ENCODE assay signal across 8 mouse cellular contexts in genomic region chr7:98119179-98119960, GRCm38 (mm10). TPM values are rescaled to one million over a fixed set of nuclear protein-coding genes. Genes with fewer than 3 reads are reported as not detected.
DNase-seq lines count a peak whose midpoint lies in the region; ATAC-seq and TF ChIP-seq lines count a peak whose summit lies in the region.

TSS of gene Myo7a (minus strand) at chr7:98119524.

- no peaks in the 10 kb centered on the region for H3K36me3 ChIP-seq in heart, embryonic 11.5 days (ENCODE audit: control insufficient read depth, insufficient read depth, low read length)
- H3K36me3 ChIP-seq in kidney, postnatal 0 days (ENCODE audit: insufficient read depth, low read length) = 0 out of 2 replicates have a peak, but pooled peaks cover 4% of the 10 kb centered on the region
- no peaks in the 10 kb centered on the region for H3K36me3 ChIP-seq in macrophage (ENCODE audit: inconsistent target)

- no peak for TF ChIP-seq CTCF in kidney, postnatal 0 days (IDR thresholded peaks at IDR 0.05; ENCODE audit: low read depth)

- H3K27me3 ChIP-seq in heart, embryonic 11.5 days (ENCODE audit: control insufficient read depth, insufficient read depth, low read length) = no peaks in the 10 kb centered on the region
- no peaks in the 10 kb centered on the region for H3K27me3 ChIP-seq in kidney, postnatal 0 days (ENCODE audit: insufficient read depth, low read length)

- H3K4me2 ChIP-seq in heart, embryonic 11.5 days = peak within 1 kb of the TSS; percentile 61
- peak within 1 kb of the TSS; percentile 38 for H3K4me2 ChIP-seq in kidney, postnatal 0 days (ENCODE audit: low read length)

- no peak for ATAC-seq in heart, embryonic 11.5 days (replicated peaks; ENCODE audit: insufficient number of reproducible peaks, low FRiP score, low TSS enrichment)
- ATAC-seq in kidney, postnatal 0 days (replicated peaks; ENCODE audit: low FRiP score, low read depth) = peak; percentile 80
- ATAC-seq in erythroid progenitor cell, adult 5-6 weeks (replicated peaks; ENCODE audit: low FRiP score, poor library complexity, severe bottlenecking) = no peak

- WGBS in heart, embryonic 11.5 days (ENCODE audit: insufficient replicate concordance) = 22% methylated on average over 9 of the region's 9 CpGs
- WGBS in kidney, postnatal 0 days = 40% methylated on average over 9 of the region's 9 CpGs
- WGBS in macrophage (ENCODE audit: missing documents) = 72% methylated on average over 9 of the region's 9 CpGs

- H3K4me1 ChIP-seq in heart, embryonic 11.5 days (ENCODE audit: control insufficient read depth, insufficient read depth, low read length) = peaks cover 5% of the 10 kb centered on the region; the same call in 1 of the 2 replicates
- peaks cover 7% of the 10 kb centered on the region for H3K4me1 ChIP-seq in kidney, postnatal 0 days (replicated peaks; ENCODE audit: insufficient read depth, low read length)

- DNase-seq in left cerebral cortex, adult 8-10 months (ENCODE audit: low spot score in 2 of 2) = no peak
- DNase-seq in left cerebral cortex, adult 11 months (ENCODE audit: low spot score) = no peak
- peak; percentile 93 to 94 for DNase-seq in adrenal gland, postnatal 36 days
- peak; percentile 31 for DNase-seq in kidney, postnatal 0 days (ENCODE audit: low spot score)
- DNase-seq in right cerebral cortex, adult 18-20 months = no peak

- H3K9ac ChIP-seq in heart, embryonic 11.5 days (ENCODE audit: low read depth, low read length) = no peak within 1 kb of the TSS
- no peak within 1 kb of the TSS for H3K9ac ChIP-seq in kidney, postnatal 0 days (ENCODE audit: low read depth, low read length)

- no peaks in the 10 kb centered on the region for H3K9me3 ChIP-seq in heart, embryonic 11.5 days (replicated peaks; ENCODE audit: control insufficient read depth, low read length)
- H3K9me3 ChIP-seq in kidney, postnatal 0 days (replicated peaks; ENCODE audit: low read length) = no peaks in the 10 kb centered on the region

- no peak within 1 kb of the TSS for H3K27ac ChIP-seq in heart, embryonic 11.5 days (ENCODE audit: low read depth, low read length)
- H3K27ac ChIP-seq in kidney, postnatal 0 days = peak within 1 kb of the TSS; percentile 60
- H3K27ac ChIP-seq in macrophage = no peak within 1 kb of the TSS

- peak within 1 kb of the TSS; percentile 25; the same call in 1 of the 2 replicates for H3K4me3 ChIP-seq in heart, embryonic 11.5 days (ENCODE audit: low read depth, low read length)
- H3K4me3 ChIP-seq in kidney, postnatal 0 days (replicated peaks; ENCODE audit: low read depth, low read length) = no peak within 1 kb of the TSS
- no peak within 1 kb of the TSS for H3K4me3 ChIP-seq in macrophage (ENCODE audit: inconsistent target)

- no peaks in the 10 kb centered on the region for H3K79me2 ChIP-seq in macrophage (ENCODE audit: inconsistent target)

RNA-seq across cellular contexts. Expression of gene Myo7a, which starts in this region (rescaled TPM):
- total RNA-seq in left cerebral cortex, adult 8-10 months (2022) = 10 to 100 TPM; 11.1 to 15.8 (median 14.0) TPM
- total RNA-seq in adrenal gland, postnatal 36 days (2021) = 100 to 1,000 TPM; 102 to 124 TPM
- 8.4 and 11.9 TPM in 2 replicates for polyA plus RNA-seq in heart, embryonic 11.5 days (2014; fragmentation: Nextera tagmentation; extraction: Ambion mirVana)
- 7.6 and 8.7 TPM in 2 replicates for polyA plus RNA-seq in kidney, postnatal 0 days (2015; fragmentation: Nextera tagmentation; extraction: Ambion mirVana)
- 100 to 1,000 TPM in 3 of 26 experiments, 10 to 100 TPM in 22, 1 to 10 TPM in 1; 6.6 to 104 (median 61.0) TPM for total RNA-seq in macrophage (2018; cell fraction: chromatin; rRNA removed)
- 10 to 100 TPM; 12.8 to 41.8 (median 21.1) TPM for total RNA-seq in macrophage (2018; cell fraction: cytosol; rRNA removed)
- 100 to 1,000 TPM in 1 of 26 experiments, 10 to 100 TPM in 22, 1 to 10 TPM in 3; 6.1 to 122 (median 36.1) TPM for total RNA-seq in macrophage (2018; cell fraction: nucleus; rRNA removed)
- 19.5 to 48.5 TPM (median 22.7 TPM) in 3 replicates for polyA plus RNA-seq in macrophage (2018)
- total RNA-seq in erythroid progenitor cell, adult 5-6 weeks (2015; ENCODE audit: low replicate concordance) = 3.4 and 5.4 TPM in 2 replicates
- total RNA-seq in erythroid progenitor cell, adult 5-6 weeks (2017; ENCODE audit: low replicate concordance) = 5.1 and 5.8 TPM in 2 replicates

Comparison
In these comparisons a context has a peak if more than half of its experiments do, and no peak if none do; other contexts are left out.
1. RNA of gene Myo7a (total RNA-seq): 102 to 124 TPM in adrenal gland, postnatal 36 days; 11.1 to 15.8 TPM in left cerebral cortex, adult 8-10 months and 3.4 to 5.8 TPM in erythroid progenitor cell, adult 5-6 weeks; every median in the first group is over 4 times any median in the second.
2. DNase-seq: peak in adrenal gland, postnatal 36 days (2 of 2) and kidney, postnatal 0 days (single experiment); none in left cerebral cortex, adult 8-10 months (0 of 2), left cerebral cortex, adult 11 months (single experiment) and right cerebral cortex, adult 18-20 months (single experiment).